Mouse (Mus musculus) limb, embryonic 10.5 days (tissue): ENCODE measurements around the gene Irf2bpl. TPM values are rescaled to one million over a fixed set of nuclear protein-coding genes. Genes with fewer than 3 reads are reported as not detected.

Experiments used
- DNase-seq: peaks from one replicate; pipeline ENCODE4 v3.0.0-alpha.2; 2017; ENCODE audit warnings: low spot score
- H3K27ac ChIP-seq: fragments of 300-500 bp; sonication (generic); 2 replicates; pipeline ENCODE4 v1.5.1; 2016; ENCODE audit warnings: mild to moderate bottlenecking
- H3K27me3 ChIP-seq: fragments of 300-500 bp; sonication (generic); 2 replicates; pipeline ENCODE4 v1.6.1; 2016; ENCODE audit warnings: low read depth, mild to moderate bottlenecking; ENCODE audit not compliant: poor library complexity, severe bottlenecking
- H3K36me3 ChIP-seq: fragments of 300-500 bp; sonication (generic); 2 replicates; pipeline ENCODE4 v1.6.1; 2016; ENCODE audit warnings: mild to moderate bottlenecking, moderate library complexity
- H3K4me1 ChIP-seq: fragments of 300-500 bp; sonication (generic); 2 replicates; pipeline ENCODE4 v1.6.1; 2016
- H3K4me3 ChIP-seq: fragments of 300-500 bp; sonication (generic); 2 replicates; pipeline ENCODE4 v1.5.1; 2016; ENCODE audit warnings: mild to moderate bottlenecking, moderate library complexity
- H3K9me3 ChIP-seq: fragments of 300-500 bp; sonication (generic); replicated peaks from 2 replicates; pipeline ENCODE4 v1.6.1; 2016; ENCODE audit warnings: mild to moderate bottlenecking
- whole genome bisulfite sequencing: fragments of 180-500 bp; shearing (Covaris S2); methylation state at CpG from one replicate; pipeline ENCODE4 v1.1.7; 2016; 5-methylcytosine and 5-hydroxymethylcytosine counted together
- polyA plus RNA-seq: library from polyadenylated mRNA; unstranded; fragments of >200 nt; fragmentation: Nextera tagmentation; extraction: Ambion mirVana; gene quantifications from 2 replicates; pipeline ENCODE4 v1.2.1, GENCODE M21; 2016

Gene Irf2bpl
- 11.9 and 22.6 TPM in 2 replicates for polyA plus RNA-seq

DNA sequence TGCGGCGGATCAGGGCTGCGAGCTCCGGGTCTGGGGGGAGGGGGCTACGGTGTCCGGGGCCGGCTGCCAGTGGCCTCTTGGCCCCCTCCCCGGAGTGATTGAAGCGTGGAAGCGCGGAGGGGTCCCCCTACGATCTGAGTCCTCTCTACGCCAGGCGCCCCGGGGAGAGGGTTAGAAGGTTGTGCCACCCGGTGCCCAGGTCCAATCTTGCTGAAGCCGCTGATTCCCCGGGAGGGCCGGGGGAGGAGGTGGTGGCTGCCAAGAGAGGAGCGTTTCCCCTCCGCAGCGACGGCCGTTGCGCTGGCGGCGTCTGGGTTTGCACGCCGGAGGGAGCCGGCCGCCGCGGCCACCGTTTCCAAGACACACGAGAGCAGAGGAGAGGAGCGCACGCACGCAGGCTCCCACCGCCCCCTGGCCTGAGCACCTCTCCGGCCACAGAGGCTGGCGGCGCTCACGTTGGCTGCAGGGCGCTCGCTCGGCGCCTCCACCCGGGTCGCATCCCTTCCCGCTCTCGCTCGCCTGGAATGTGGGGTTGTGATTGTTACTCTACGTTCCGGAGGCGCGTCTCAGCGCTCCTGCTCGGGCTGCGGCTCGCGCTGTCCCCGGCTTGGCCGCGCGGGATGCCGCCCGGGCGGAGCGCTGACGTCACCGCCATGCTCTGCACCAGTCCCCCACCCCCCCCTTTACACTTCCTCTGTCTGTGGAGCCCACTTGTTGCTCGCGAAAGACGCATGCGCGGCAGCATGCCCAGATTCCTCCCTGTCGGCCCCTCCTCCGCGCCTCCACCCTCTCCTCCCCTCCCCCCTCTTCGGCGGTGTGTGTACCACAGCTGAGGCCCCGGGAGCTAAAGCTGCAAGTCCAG is at the start of gene Irf2bpl:
Gene Irf2bpl (minus strand): TSS at position 602 of the 862 bp plus-strand sequence.
- Histone ChIP-seq H3K9me3 (no peaks in the 10 kb centered on the region), H3K27me3 (peaks cover 25% of the 10 kb centered on the region), H3K27ac (peak within 1 kb of the TSS; percentile 97), H3K36me3 (peaks cover 5% of the 10 kb centered on the region; the same call in 1 of the 2 replicates), H3K4me1 (peaks cover 86% of the 10 kb centered on the region), H3K4me3 (peak within 1 kb of the TSS; percentile 75)
- peak; percentile 99 for DNase-seq
- under 1% methylated on average over 82 of the region's 82 CpGs for WGBS

DNA sequence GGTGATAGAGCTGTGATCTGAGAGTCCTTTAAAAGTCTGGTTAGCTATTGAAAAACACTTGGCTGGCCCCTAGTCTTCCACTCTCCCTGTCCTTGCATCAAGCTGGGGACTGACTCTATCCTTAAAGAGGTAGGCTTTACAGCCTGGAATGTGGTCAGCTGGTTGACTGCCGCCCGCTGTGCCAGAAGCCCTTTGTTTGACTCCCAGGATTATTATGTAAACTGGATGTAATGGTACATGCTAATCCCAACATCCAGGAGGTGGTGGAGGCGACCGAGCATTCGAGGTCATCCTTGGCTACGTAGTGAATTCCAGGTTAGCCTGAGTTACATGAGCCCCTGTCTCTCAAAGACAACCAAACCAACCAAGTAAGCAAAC is 48.0 kb upstream of the Irf2bpl start:
- H3K27ac ChIP-seq, result no peak overlapping the region
- no peaks in the 10 kb centered on the region for H3K9me3 ChIP-seq
- no peaks in the 10 kb centered on the region for H3K4me1 ChIP-seq
- no peaks in the 10 kb centered on the region for H3K36me3 ChIP-seq
- DNase-seq, result no peak
- H3K27me3 ChIP-seq, result no peaks in the 10 kb centered on the region
- 29% methylated on average over 6 of the region's 6 CpGs for whole genome bisulfite sequencing
- H3K4me3 ChIP-seq, result no peak overlapping the region

DNA sequence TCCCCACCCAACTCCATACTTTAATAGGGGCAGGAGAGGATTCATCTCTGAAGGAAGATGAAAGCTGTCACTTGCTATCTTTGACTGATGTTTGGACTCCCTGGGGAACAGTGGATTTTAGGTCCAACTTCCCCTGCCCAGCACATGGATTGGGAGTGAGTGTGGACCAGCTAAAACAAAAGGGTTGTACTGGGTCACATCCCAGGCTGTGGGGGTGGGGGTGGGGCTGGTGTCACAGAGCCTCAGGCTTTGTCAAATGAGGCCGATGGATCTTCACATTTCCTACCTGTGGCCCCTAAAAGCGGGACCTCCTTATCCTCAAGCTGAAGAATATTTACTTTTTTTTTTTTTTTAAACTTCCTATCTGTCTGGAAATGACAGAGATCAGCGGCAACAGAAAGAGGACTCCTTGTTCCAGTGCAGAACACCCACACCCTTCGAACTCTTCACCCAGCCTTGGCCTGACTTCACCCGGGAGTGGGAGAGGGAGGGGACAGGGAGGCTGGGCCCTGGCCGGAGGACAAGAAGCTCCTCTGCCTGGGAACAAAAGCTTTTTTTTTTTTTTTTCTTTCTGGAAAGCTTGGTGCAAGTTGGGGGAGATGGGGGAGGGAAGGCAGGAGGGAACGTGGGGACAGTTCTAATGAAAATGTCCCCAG is 47.4 kb upstream of the Irf2bpl start:
- DNase-seq, result no peak
- Histone ChIP-seq H3K9me3 (no peaks in the 10 kb centered on the region), H3K4me1 (no peaks in the 10 kb centered on the region), H3K27me3 (no peaks in the 10 kb centered on the region), H3K4me3 (no peak overlapping the region), H3K27ac (no peak overlapping the region), H3K36me3 (no peaks in the 10 kb centered on the region)
- 22% methylated on average over 7 of the region's 7 CpGs for WGBS

DNA sequence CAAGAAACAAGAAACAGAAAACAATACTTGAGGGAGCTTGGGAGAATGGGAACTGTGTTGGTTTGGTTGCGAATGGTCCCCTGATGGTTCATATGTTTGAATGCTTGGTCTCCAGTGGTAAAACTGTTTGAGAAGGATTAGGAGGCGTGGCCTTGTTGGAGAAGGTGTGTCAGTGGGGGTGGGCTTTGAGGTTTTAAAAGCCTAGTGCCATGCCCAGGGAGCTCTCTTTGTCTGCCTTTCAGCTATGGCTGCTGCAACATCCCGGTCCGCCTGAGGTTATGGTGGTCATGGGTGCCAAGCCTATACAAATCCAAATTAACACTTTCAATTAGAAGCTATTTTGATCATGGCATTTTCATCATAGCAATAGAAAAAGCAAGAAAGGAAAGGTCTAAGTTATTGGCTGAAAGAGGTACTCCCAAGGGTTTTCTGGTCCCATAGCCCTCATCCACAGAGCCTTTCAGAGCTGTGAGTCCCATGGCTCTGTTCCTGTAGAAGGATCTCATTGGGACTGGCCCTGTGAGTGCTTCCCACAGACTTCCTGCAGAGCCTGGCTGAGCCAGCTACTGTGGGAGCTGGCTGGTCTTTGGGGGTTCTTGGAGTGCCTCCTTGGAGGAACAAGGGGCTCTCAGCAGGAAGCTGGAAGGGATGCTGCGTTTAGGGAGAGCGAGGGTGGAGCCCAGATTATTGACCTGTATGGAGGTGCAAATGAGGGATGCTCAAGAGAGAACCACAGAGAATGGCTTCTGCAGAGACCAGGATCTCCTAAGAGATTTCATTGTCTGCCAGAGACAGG is 46.5 kb upstream of the Irf2bpl start:
- no peaks in the 10 kb centered on the region for H3K9me3 ChIP-seq
- no peak overlapping the region for H3K27ac ChIP-seq
- no peak overlapping the region for H3K4me3 ChIP-seq
- no peaks in the 10 kb centered on the region for H3K4me1 ChIP-seq
- no peaks in the 10 kb centered on the region for H3K36me3 ChIP-seq
- no peak for DNase-seq
- WGBS, result 76% methylated on average over 6 of the region's 6 CpGs
- no peaks in the 10 kb centered on the region for H3K27me3 ChIP-seq

DNA sequence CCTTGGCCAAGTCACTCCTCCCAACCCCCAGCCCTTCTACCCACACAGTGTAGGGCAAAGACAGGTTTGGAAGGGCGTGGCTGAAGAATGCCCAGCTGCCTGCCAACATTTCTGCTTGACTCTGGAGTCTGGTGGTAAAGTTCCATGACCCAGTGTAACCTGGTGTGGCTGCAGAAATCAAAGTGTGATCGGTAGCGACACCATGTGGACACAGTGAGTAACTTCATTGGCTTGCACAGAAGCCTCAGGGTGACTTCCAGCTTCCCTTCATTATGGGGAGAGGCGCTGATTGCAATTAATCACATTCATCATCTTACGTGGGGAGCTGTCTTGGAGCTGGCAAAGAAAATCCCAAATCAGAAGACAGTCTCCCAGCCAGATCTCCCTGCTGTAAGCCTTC is 39.2 kb upstream of the Irf2bpl start:
- H3K27me3 ChIP-seq, result 0 out of 2 replicates have a peak, but pooled peaks cover 2% of the 10 kb centered on the region
- H3K9me3 ChIP-seq, result no peaks in the 10 kb centered on the region
- H3K36me3 ChIP-seq, result no peaks in the 10 kb centered on the region
- H3K4me3 ChIP-seq, result no peak overlapping the region
- peaks cover 9% of the 10 kb centered on the region for H3K4me1 ChIP-seq
- 4% methylated on average over 5 of the region's 5 CpGs for WGBS
- no peak overlapping the region for H3K27ac ChIP-seq
- DNase-seq, result peak; percentile 76

DNA sequence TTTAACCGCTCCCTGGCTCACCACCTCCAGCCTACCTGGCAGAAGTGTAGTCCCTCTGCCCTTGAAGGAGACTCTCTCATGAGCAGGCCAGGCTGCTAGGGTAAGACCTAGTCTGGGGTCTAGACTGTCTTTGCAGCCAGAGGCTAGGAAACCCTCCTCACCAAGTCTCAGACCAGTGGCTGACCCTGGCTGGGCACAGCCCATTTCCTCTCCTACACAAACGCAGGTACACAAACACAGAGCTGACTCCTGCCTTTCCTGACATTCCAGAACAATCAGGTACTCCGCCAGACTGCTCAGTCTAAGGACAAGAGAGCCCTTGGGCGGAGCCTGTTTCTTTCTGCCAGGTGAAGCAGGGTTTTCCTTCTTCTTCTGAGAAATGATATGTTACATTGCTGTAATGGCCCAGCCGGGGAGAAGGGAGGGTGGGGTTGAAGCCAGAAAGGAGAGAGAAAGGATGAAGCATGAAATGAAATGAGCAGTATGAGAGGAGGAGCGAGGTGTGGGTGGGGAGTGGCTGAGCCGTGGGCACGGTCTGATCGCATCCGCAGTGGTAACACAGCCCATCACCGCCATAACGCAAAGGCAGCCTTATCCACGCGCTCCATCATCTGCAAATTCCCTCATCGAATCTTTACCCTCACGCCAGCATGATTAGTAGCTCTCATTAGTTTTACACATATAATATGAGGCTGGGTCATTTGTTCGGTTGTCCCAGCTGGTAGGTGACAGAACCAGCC is 34.6 kb upstream of the Irf2bpl start:
- no peak for DNase-seq
- no peak overlapping the region for H3K4me3 ChIP-seq
- H3K9me3 ChIP-seq, result no peaks in the 10 kb centered on the region
- no peaks in the 10 kb centered on the region for H3K36me3 ChIP-seq
- peaks cover 44% of the 10 kb centered on the region for H3K27me3 ChIP-seq
- 85% methylated on average over 17 of the region's 17 CpGs for WGBS
- H3K27ac ChIP-seq, result peak overlapping the region; percentile 37
- H3K4me1 ChIP-seq, result peaks cover 28% of the 10 kb centered on the region

DNA sequence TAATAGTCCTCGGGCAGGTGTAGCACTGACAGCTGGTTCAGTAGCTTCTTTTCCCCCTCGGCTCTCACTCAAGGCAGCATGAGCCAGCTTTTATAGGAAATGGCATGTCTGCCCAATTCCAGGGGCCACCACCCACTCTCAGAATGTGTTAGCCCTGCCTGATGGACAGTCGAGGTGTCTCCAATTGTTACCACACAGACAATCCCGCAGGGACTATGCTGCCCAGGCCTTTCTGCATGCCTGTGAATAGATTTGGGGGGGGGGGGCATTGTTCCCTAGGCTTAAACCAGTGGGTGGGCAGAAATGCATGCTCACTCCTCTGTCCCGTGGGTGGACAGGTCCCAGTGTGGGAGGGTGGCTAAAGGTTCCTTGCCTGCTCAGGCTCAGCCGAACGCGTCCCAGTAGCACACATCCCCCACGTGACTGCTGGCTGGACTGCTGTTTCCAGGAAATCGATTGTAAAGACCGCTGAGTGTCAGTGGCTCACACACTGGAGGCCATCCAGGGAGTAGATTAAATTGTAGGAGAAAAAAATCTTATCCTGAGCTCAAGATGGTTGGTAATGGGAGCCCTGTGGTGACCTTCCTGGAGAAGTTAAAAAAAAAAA is 33.9 kb upstream of the Irf2bpl start:
- Histone ChIP-seq H3K9me3 (no peaks in the 10 kb centered on the region), H3K36me3 (no peaks in the 10 kb centered on the region), H3K27me3 (peaks cover 51% of the 10 kb centered on the region), H3K27ac (peak overlapping the region; percentile 36; the same call in 1 of the 2 replicates), H3K4me1 (peaks cover 33% of the 10 kb centered on the region), H3K4me3 (no peak overlapping the region)
- no peak for DNase-seq
- 52% methylated on average over 11 of the region's 11 CpGs for WGBS

DNA sequence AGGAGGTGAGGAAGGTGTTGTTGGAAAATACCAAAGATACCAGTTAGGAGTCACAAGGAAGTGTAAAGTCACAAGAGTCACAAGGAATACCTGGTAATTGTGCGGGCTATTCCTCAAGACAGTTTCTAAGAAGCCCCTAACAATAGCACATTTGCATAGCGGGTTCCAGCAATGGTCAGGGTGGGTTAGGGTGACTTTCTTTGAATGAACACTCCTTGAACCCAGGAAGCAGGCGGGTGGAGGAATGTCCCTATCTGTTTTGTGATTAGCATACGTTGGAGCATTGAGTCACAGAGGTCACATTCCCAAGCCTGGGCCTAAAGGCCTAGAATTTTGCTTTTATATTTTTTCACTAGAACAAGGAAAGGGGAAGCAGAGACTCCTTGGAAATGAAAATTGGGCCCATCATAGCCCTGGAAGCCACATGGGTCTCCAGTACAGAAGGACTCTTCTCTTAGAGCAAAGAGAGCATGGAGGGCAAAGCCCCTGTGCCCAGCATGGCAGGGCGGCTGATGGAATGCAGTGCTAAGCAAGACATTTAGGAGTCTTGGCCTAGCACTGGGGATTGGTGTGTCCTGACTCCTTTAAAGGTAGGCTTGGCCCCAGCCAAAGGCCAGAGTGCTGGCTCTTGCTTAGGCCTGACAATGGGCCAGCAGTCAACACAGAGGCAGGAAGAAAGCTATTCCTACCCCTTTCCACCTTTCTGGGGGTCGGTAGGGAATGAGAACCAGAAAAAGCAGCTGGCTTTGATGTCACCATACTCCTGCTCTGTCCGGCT is 32.4 kb upstream of the Irf2bpl start:
- WGBS, result 80% methylated on average over 7 of the region's 7 CpGs
- no peak for DNase-seq
- H3K4me1 ChIP-seq, result peaks cover 46% of the 10 kb centered on the region
- no peak overlapping the region for H3K27ac ChIP-seq
- H3K9me3 ChIP-seq, result no peaks in the 10 kb centered on the region
- peaks cover 57% of the 10 kb centered on the region for H3K27me3 ChIP-seq
- H3K36me3 ChIP-seq, result no peaks in the 10 kb centered on the region
- H3K4me3 ChIP-seq, result no peak overlapping the region

DNA sequence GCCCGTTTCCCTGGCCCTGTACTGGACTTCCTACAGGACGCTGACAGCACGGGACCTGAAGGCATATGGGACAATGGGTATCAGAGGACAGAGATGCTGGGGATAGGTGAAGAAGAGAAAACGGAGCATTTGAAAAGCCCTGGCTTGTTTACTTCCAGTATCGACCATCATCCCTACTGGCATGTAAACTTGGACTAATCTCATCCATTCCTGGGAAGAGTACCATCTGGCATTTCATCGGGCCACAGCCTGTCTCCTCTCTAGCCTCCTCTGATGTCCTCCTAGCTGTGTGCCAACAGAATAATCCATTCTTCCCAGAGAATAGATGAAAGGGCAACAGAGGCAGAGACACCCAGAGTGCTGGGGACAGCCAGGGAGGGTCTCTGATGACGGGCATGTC is 31.0 kb upstream of the Irf2bpl start:
- no peak overlapping the region for H3K4me3 ChIP-seq
- H3K27ac ChIP-seq, result no peak overlapping the region
- H3K36me3 ChIP-seq, result no peaks in the 10 kb centered on the region
- peaks cover 57% of the 10 kb centered on the region for H3K27me3 ChIP-seq
- H3K4me1 ChIP-seq, result peaks cover 59% of the 10 kb centered on the region
- H3K9me3 ChIP-seq, result no peaks in the 10 kb centered on the region
- DNase-seq, result no peak
- WGBS, result 82% methylated on average over 7 of the region's 7 CpGs

DNA sequence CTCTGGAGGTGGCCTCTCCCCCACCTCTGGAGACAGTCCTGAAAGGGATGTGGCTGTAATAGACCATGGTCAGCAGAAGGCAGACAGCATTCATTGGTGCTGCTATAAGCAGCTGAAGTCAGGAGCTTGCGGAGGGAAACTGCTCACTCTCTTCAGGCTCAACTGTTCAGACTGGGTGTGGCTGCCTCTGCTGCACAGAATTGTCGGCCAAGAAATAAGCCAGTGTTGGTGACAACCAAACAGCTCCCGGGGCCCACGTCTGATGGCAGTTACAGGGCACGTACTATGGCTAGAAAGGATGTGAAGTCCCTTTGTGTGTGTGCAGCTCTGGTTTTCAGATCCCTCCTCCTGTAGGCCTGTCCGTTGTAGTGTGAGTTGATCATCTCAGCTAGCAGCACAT is 30.2 kb upstream of the Irf2bpl start:
- Histone ChIP-seq H3K9me3 (no peaks in the 10 kb centered on the region), H3K27ac (no peak overlapping the region; the same call in 1 of the 2 replicates), H3K27me3 (peaks cover 63% of the 10 kb centered on the region), H3K4me3 (no peak overlapping the region), H3K4me1 (peaks cover 67% of the 10 kb centered on the region), H3K36me3 (no peaks in the 10 kb centered on the region)
- no peak for DNase-seq
- 72% methylated on average over 6 of the region's 6 CpGs for WGBS

DNA sequence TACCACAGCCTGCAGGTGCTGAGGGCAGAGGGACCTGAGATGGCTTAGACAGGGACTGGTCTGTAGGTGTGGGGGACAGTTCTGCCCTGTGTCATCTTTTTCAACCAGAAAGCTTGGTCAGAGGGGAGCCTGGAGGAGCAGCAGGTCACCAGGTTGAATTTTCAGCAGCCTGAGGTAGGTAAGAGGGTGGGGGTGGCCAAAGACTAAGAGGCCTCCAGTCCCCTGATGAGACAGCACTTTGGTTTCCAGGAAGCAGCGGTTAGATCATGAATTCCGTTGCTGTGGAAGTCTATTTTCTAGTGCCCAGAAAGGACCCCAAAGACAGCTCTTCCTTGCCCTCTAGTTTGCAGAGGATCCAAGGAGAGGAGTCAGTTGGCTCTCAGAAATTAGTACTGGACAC is 29.8 kb upstream of the Irf2bpl start:
- 78% methylated on average over 2 of the region's 2 CpGs for WGBS
- Histone ChIP-seq H3K27ac (no peak overlapping the region), H3K9me3 (no peaks in the 10 kb centered on the region), H3K36me3 (no peaks in the 10 kb centered on the region), H3K4me3 (no peak overlapping the region), H3K4me1 (peaks cover 66% of the 10 kb centered on the region), H3K27me3 (peaks cover 65% of the 10 kb centered on the region)
- DNase-seq, result no peak
